Mouse (Mus musculus) left cerebral cortex, adult 11 months (tissue): ENCODE measurements around the gene Ggt5.

Source experiments
- DNase-seq: peaks from one replicate; pipeline ENCODE4 v3.0.0; 2022; ENCODE audit warnings: low spot score

Ggt5 gene

GRCm38 (mm10) chr10:75568441-75568840 is 20.7 kb upstream of the Ggt5 start:
- no peak for DNase-seq

GRCm38 (mm10) chr10:75568851-75569250 is 20.3 kb upstream of the Ggt5 start:
- DNase-seq = no peak

GRCm38 (mm10) chr10:75570981-75571657 is 18.0 kb upstream of the Ggt5 start:
- no peak for DNase-seq

- no peak for DNase-seq
Measured at GRCm38 (mm10) chr10:75571937-75572336, 17.2 kb upstream of the Ggt5 start.

GRCm38 (mm10) chr10:75573181-75573580 is 16.0 kb upstream of the Ggt5 start:
- DNase-seq = no peak

- no peak for DNase-seq
Measured at GRCm38 (mm10) chr10:75573965-75574364, 15.2 kb upstream of the Ggt5 start.

GRCm38 (mm10) chr10:75579129-75579528 is 10.0 kb upstream of the Ggt5 start:
- no peak for DNase-seq

GRCm38 (mm10) chr10:75585876-75586552 is 3.1 kb upstream of the Ggt5 start:
- DNase-seq = peak; percentile 81

GRCm38 (mm10) chr10:75586553-75586879 is 2.6 kb upstream of the Ggt5 start:
- no peak for DNase-seq

- DNase-seq = no peak
Measured at GRCm38 (mm10) chr10:75587781-75588180, 1.4 kb upstream of the Ggt5 start.

- DNase-seq = no peak
Measured at GRCm38 (mm10) chr10:75588336-75588735, 804 bp upstream of the Ggt5 start.

GRCm38 (mm10) chr10:75589651-75590050 is 511 bp downstream of the Ggt5 start:
- DNase-seq = no peak

GRCm38 (mm10) chr10:75591211-75591894 is 2.2 kb downstream of the Ggt5 start:
- no peak for DNase-seq

- no peak for DNase-seq
Measured at GRCm38 (mm10) chr10:75592585-75592984, 3.4 kb downstream of the Ggt5 start.

- no peak for DNase-seq
Measured at GRCm38 (mm10) chr10:75595981-75596380, 6.8 kb downstream of the Ggt5 start.

GRCm38 (mm10) chr10:75600189-75600730 is 11.1 kb downstream of the Ggt5 start:
- DNase-seq = no peak

- DNase-seq = no peak
Measured at GRCm38 (mm10) chr10:75605162-75605846, 16.2 kb downstream of the Ggt5 start.

GRCm38 (mm10) chr10:75607253-75607652 is 18.1 kb downstream of the Ggt5 start:
- no peak for DNase-seq

- no peak for DNase-seq
Measured at GRCm38 (mm10) chr10:75608975-75609374, 19.8 kb downstream of the Ggt5 start.

- no peak for DNase-seq
Measured at GRCm38 (mm10) chr10:75610486-75610885, 21.3 kb downstream of the Ggt5 start.

GRCm38 (mm10) chr10:75616044-75616443 is 26.9 kb downstream of the Ggt5 start:
- no peak for DNase-seq

GRCm38 (mm10) chr10:75620818-75621217 is 31.7 kb downstream of the Ggt5 start:
- DNase-seq = no peak
